Mouse (Mus musculus): ENCODE measurements around the gene 1700014D04Rik.
A peak's percentile ranks its signal among the peaks of the same experiment; 100 is the strongest.
"Not testable (repeated sequence)": the region's sequence is repeated elsewhere in the genome, so short reads cannot be mapped to it uniquely, and the experiment has no call there.

The 1700014D04Rik gene

DNA sequence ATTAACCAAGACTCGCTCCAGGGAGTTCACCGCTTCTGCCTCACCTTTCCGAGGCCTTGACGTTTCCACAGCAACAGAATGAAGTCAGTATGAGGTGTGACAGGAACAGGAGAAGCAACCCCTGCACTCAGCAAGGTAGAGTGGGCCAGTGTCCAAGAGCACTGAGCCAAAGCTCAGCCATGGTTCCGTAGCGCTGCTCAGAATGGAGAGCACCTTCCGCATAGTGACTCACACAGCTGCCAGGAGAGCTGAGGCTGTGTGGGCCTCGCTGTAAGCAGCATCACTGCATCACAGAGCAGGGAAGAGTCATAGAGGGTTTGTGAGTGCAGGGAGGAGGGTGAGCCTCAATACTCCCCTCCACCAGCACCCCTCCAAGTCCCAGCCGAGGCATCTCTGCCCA, at the start of gene 1700014D04Rik:
TSS of gene 1700014D04Rik (minus strand) at position 42 of the 400 bp plus-strand sequence.
- no peak for DNase-seq (ENCODE audit: low spot score)

DNA sequence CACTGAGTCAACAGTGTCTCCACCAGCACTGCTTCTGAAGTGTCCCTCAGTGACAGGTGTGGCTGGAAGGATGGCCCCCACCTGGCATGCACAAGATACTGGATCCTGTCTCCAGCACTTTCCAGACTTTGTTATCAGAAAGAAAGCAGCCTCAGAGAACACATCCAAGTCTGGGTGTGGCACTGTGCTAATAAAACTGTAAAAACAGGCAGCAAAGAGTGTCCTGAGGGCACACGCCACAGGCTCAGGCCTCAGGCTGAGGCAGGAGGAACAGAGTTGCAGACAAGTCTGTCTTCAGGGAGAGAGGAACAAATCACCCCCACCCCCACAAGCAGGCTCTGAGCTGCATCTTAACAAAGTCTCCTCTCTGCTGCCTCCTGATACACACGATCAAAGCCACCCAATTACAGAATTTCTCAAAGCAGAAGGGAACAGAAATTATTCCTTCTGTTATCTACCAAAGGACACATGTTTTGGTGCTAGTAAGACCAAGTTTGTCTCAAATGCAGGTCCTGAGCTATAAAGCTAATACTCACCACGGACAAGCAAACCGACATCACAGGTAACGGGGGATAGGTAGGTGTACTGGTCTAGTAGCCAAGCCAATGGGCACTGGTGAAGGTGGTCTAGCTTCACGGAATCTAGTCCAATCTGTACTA, 49.4 kb upstream of the 1700014D04Rik start:
- no peak for DNase-seq (ENCODE audit: low spot score)

DNA sequence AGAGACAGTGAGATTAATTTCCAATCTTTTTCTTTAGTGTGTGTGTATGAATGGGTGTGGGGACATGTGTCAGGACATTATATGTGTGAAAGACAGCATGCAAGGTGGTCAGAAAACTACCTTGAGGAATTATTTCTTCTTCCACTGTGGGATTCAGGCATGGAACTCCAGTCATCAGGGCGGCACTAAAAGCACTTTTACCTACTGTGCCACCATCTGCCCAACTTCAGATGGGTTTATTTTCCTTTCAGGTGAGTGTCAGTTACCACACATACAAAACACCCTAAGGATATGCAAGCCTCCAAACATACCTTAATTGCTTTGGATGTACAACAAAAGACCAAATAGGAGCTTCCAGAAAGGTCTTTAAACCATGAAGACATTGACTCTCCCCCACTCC, 48.2 kb upstream of the 1700014D04Rik start:
- no peak for DNase-seq (ENCODE audit: low spot score)

GRCm38 (mm10) chr13:59782145-59782544, 35.6 kb upstream of the 1700014D04Rik start, which contains the start of gene Gm49354:
Gene Gm49354 (minus strand): TSS chr13:59782245.
- DNase-seq (ENCODE audit: low spot score): no peak

GRCm38 (mm10) chr13:59779744-59780264, 33.3 kb upstream of the 1700014D04Rik start:
- not testable (repeated sequence) for DNase-seq (ENCODE audit: low spot score)

- no peak for DNase-seq (ENCODE audit: low spot score)
Observed at GRCm38 (mm10) chr13:59779213-59779612, 32.7 kb upstream of the 1700014D04Rik start.

GRCm38 (mm10) chr13:59775168-59775567, 28.6 kb upstream of the 1700014D04Rik start:
- DNase-seq (ENCODE audit: low spot score): no peak

- peak; percentile 85 for DNase-seq (ENCODE audit: low spot score)
Observed at GRCm38 (mm10) chr13:59771257-59771656, 24.7 kb upstream of the 1700014D04Rik start.

DNA sequence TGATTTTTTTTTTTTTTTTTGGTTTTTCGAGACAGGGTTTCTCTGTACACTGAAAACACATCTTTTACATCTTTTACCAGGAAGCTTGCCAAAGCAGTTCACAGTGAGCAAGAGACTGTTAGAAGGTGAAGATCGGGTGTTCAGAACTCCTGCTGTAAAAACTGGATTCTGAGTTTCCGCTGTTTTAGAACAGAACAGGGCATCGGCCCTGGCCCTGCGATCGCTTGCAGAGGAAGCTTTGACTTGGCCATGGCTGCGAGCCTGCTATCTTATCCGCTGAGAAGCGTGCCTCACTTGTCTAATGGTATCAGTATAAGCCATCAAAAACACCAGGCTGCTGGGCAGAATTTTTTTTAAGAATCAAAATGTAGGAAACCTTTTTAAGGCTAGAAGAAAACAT, 24.3 kb upstream of the 1700014D04Rik start:
- no peak for DNase-seq (ENCODE audit: low spot score)

- peak; percentile 88 for DNase-seq (ENCODE audit: low spot score)
Observed at GRCm38 (mm10) chr13:59770164-59770562, 23.6 kb upstream of the 1700014D04Rik start.

- peak; percentile 95 for DNase-seq (ENCODE audit: low spot score)
Observed at GRCm38 (mm10) chr13:59769296-59770163, 23.0 kb upstream of the 1700014D04Rik start, which contains the start of gene Isca1. Gene Isca1 (minus strand): TSS chr13:59769810.

- DNase-seq (ENCODE audit: low spot score): peak; percentile 14
Observed at GRCm38 (mm10) chr13:59768531-59768930, 22.0 kb upstream of the 1700014D04Rik start.

DNA sequence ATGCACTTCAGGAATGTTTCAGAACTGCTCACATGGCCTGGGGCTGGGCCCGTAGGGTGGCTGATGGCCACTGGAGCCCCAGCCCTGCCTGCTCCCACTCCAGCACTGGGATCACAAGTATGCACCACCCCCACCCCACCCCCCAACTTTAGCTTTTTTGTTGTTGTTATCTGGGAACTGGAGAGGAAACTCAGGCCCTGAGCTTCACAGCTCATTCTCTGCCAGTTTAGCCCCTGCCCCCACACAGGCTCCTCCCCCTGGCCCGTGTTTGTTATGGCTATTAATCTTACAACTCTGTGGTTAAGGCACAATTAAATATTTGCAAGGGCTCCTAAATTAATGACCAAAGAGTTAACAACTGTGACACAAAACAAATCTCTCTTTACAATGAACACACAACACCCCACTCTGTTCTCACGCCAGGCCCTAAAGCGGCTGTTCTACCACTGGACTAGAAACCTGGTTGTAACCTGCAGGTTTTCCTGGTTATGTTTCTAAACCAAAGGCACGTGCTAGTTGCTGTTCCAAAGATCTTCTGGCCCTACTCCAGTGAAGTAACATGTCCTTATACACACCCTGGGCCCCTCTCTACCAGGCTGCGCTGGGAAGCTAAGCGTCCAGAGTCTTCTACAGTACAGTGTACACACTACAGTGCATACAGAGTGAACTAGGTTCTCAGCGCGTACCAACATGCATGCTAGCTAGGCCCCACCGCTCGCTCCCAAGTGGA, 20.4 kb upstream of the 1700014D04Rik start:
- no peak for DNase-seq (ENCODE audit: low spot score)

- no peak for DNase-seq (ENCODE audit: low spot score)
Observed at GRCm38 (mm10) chr13:59762791-59763190, 16.2 kb upstream of the 1700014D04Rik start.

DNA sequence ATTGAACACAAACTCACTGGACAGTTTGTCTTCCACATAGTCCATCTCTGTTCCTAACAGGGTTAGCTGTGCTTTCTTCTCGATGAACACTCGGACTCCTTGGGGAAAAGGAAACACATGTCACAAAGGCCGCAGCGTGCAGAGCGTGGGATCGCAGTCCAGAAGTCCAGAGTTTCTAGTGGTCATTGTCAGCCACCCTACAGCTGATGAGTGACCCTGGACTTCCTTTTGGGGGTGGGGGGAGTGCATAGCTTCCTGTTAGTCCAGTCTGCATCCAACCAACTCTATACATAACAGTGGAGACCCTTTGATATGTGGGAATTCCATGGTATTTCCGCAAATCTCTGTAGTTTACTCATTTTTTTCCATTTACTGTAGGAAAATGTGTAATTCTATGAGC, 10.4 kb upstream of the 1700014D04Rik start:
- no peak for DNase-seq (ENCODE audit: low spot score)

- no peak for DNase-seq (ENCODE audit: low spot score)
Observed at GRCm38 (mm10) chr13:59750310-59750709, 3.8 kb upstream of the 1700014D04Rik start.

- no peak for DNase-seq (ENCODE audit: low spot score)
Observed at GRCm38 (mm10) chr13:59746164-59746563, 388 bp downstream of the 1700014D04Rik start.

- no peak for DNase-seq (ENCODE audit: low spot score)
Observed at GRCm38 (mm10) chr13:59745462-59745861, 1.1 kb downstream of the 1700014D04Rik start.

- no peak for DNase-seq (ENCODE audit: low spot score)
Observed at GRCm38 (mm10) chr13:59741697-59742096, 4.9 kb downstream of the 1700014D04Rik start.

DNA sequence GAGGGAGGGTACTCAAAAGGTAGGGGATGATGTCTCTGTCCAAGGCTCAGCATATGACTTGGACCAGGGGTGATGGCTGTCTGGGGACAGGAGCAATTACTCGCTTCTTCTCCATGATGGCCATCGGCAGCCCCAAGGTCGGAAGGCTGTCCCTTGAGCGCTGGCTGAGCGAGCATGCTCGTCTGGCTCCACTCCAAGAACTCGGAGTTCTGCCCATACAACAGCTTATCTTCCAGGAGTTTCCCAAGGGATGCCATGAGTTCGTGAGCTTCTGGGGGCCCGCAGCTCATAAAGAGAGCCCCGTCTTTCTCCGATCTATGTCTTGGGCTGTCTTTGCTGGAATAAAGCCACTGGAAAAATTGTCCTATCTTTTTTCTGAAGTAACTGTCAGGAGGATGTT, 5.5 kb downstream of the 1700014D04Rik start:
- DNase-seq (ENCODE audit: low spot score): no peak

DNA sequence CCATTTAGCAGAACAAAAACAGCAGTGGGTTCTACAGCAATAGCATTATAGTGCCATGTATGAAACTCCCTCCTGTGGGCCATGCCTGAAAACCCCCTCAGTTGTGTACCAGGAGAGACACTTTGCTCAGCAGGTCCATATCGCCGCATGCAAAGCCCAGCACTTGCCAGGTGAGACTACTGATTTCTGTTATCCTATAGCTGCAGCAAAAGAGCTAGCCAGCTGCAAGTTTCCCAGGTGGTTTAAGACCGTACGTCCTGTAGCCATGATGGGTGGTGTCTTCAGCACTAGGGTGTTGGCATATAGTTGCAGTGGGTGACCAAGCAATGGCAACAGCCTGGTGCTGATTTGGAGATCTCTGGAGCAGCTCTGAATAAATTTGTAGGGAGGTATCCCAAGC, 7.2 kb downstream of the 1700014D04Rik start:
- DNase-seq (ENCODE audit: low spot score): no peak

DNA sequence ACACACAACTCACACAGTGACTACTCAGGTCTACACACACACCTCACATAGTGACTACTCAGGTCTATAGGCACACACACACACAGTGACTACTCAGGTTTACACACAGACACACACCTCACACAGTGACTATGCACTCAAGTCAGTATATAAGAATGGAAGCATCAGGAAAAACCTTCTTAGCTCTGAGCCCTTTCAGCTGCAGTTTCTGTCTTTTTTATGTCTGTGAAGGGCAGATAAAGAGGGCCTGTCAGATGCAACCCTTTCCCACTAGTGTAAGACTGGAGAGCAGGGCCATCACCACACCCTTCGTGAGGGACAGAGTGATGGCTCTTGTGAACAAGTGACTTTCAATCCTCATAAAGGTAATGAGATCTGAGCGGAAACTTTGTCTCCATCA, 8.1 kb downstream of the 1700014D04Rik start:
- no peak for DNase-seq (ENCODE audit: low spot score)
